Mouse (Mus musculus) heart, embryonic 10.5 days (tissue): Measurements from ENCODE around the gene Apobec2. TPM values are rescaled to one million over a fixed set of nuclear protein-coding genes. Genes with fewer than 3 reads are reported as not detected.

Experiments used
- DNase-seq: peaks from one replicate; pipeline ENCODE4 v3.0.0-alpha.2; 2017; ENCODE audit warnings: low spot score
- H3K27ac ChIP-seq: fragments of 300-500 bp; sonication (generic); 2 replicates; pipeline ENCODE4 v1.5.1; 2016; ENCODE audit warnings: mild to moderate bottlenecking
- H3K27me3 ChIP-seq: fragments of 300-500 bp; sonication (generic); 2 replicates; pipeline ENCODE4 v1.6.1; 2016; ENCODE audit warnings: mild to moderate bottlenecking; ENCODE audit not compliant: poor library complexity, insufficient read depth, severe bottlenecking
- H3K36me3 ChIP-seq: fragments of 300-500 bp; sonication (generic); 2 replicates; pipeline ENCODE4 v1.6.1; 2016; ENCODE audit warnings: mild to moderate bottlenecking, moderate library complexity
- H3K4me1 ChIP-seq: fragments of 300-500 bp; sonication (generic); 2 replicates; pipeline ENCODE4 v1.6.1; 2016; ENCODE audit warnings: mild to moderate bottlenecking
- H3K4me3 ChIP-seq: fragments of 300-500 bp; sonication (generic); 2 replicates; pipeline ENCODE4 v1.5.1; 2016; ENCODE audit warnings: mild to moderate bottlenecking, moderate library complexity
- H3K9me3 ChIP-seq: fragments of 300-500 bp; sonication (generic); 2 replicates; pipeline ENCODE4 v1.6.1; 2016; ENCODE audit warnings: mild to moderate bottlenecking, moderate library complexity
- WGBS: fragments of 180-500 bp; shearing (Covaris S2); methylation state at CpG from one replicate; pipeline ENCODE4 v1.1.7; 2016; 5-methylcytosine and 5-hydroxymethylcytosine counted together
- polyA plus RNA-seq: library from polyadenylated mRNA; unstranded; fragments of >200 nt; fragmentation: Nextera tagmentation; extraction: Ambion mirVana; gene quantifications from 2 replicates; pipeline ENCODE4 v1.2.1, GENCODE M21; 2016

Gene Apobec2
- polyA plus RNA-seq, 1 experiment from 2014 or later, result 142 TPM

DNA sequence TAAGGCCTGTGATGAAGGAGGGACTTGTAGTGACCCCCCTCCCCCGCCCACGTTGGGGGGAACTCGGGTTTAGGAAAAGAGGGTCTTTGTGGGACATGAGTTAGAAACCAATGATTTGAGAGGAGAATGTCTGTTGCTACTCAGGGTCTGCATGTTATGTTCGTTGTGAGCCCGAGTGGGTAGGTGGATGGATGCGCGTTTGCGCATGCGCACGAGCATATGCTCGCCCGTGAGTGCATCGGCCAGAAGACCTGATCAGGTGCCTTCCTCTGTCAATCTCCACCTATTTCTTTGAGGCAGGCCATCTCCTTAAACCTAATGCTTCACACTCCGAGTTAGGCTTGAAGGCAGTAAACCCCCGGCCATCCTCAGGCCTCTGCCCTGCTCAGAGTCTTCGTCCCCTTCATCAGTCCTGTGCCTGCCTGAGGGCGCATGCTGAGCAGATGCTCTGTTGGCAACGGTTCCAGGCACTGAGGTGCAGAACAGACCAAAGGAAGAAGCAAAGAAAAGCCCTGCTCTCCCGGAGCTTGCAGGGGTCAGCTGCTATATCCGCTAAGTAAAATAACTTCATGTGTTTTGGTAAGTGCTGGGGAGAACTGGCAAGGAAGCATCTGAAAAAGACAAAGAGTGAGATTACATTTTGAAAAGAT, 401 bp upstream of the Apobec2 start:
- Histone ChIP-seq H3K9me3 (no peaks in the 10 kb centered on the region), H3K27me3 (no peaks in the 10 kb centered on the region), H3K4me1 (peaks cover 92% of the 10 kb centered on the region), H3K27ac (peak overlapping the region; percentile 90), H3K4me3 (peak overlapping the region; percentile 62; the same call in 1 of the 2 replicates), H3K36me3 (no peaks in the 10 kb centered on the region)
- DNase-seq, result no peak
- 68% methylated on average over 20 of the region's 20 CpGs for WGBS

- WGBS, result 44% methylated on average over 5 of the region's 5 CpGs
- Histone ChIP-seq H3K27me3 (no peaks in the 10 kb centered on the region), H3K27ac (peak overlapping the region; percentile 90)
These were observed 1.7 kb downstream of the Apobec2 start for GRCm38 (mm10) chr17:48431054-48431453.

DNA sequence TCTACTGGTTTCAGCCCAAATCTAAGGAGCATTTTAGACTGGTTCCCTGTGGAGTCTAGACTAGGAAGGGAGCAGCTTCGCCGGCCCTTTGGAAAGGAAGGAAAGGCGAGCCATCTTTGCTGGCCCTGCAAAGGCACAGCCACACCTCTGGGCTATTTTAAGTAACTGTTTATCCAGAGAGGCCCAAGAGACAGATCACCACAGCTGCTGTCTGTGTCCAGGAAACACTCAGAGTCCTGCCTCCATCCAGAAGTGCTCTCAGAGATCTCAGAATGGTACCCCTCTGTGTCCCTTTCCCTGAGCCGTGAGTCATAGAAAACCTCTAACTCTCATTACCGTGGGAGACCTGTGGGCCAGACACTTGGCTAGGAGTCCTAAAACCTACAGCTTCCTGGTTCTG, 2.3 kb downstream of the Apobec2 start:
- Histone ChIP-seq H3K9me3 (no peaks in the 10 kb centered on the region), H3K36me3 (no peaks in the 10 kb centered on the region), H3K4me3 (peak overlapping the region; percentile 62), H3K27ac (peak overlapping the region; percentile 90), H3K4me1 (peaks cover 88% of the 10 kb centered on the region), H3K27me3 (no peaks in the 10 kb centered on the region)
- WGBS, result 10% methylated on average over 5 of the region's 5 CpGs
- no peak for DNase-seq

More at GRCm38 (mm10) chr17:48431054-48431453, 1.7 kb downstream of the Apobec2 start:
- H3K9me3 ChIP-seq, result no peaks in the 10 kb centered on the region
- no peaks in the 10 kb centered on the region for H3K36me3 ChIP-seq
- no peak for DNase-seq
- peak overlapping the region; percentile 62 for H3K4me3 ChIP-seq
- peaks cover 88% of the 10 kb centered on the region for H3K4me1 ChIP-seq

DNA sequence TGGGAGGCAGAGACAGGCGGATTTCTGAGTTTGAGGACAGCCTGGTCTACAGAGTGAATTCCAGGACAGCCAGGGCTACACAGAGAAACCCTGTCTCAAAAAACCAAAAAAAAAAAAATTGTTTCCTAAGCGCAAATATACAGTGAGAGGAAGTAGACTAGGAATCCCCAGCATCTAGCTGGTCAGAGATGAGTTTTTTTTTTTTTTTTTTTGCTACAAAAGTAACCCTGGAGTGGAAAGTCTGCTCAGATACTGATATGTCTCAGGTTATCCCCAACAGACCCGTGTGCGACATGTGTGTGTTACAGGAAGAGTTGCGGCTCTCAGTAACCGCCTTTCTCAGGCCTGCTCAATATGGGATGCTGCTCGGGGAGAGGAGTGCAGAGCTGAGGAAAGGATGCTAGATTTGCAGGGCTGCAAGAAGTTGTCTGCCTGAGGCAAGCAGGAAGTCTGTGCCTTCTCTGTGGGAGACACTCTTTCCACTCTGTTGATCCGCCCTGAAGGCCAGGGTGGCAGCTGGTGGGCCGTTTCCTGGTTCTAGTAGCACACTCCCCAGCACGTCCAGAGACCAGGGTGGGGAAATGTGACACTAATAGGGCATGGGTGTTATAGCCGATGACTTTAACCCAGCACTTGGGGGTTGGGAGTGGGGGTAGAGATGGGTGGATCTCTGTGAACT, 4.7 kb downstream of the Apobec2 start:
- Histone ChIP-seq H3K9me3 (no peaks in the 10 kb centered on the region), H3K27ac (peak overlapping the region; percentile 81), H3K27me3 (no peaks in the 10 kb centered on the region), H3K4me1 (peaks cover 73% of the 10 kb centered on the region), H3K4me3 (peak overlapping the region; percentile 28; the same call in 1 of the 2 replicates), H3K36me3 (peaks cover 20% of the 10 kb centered on the region)
- WGBS, result 52% methylated on average over 11 of the region's 11 CpGs
- DNase-seq, result no peak

GRCm38 (mm10) chr17:48426991-48427750, 5.6 kb downstream of the Apobec2 start:
- Histone ChIP-seq H3K27me3 (no peaks in the 10 kb centered on the region), H3K36me3 (peaks cover 28% of the 10 kb centered on the region), H3K9me3 (no peaks in the 10 kb centered on the region), H3K27ac (peak overlapping the region; percentile 80), H3K4me1 (peaks cover 65% of the 10 kb centered on the region), H3K4me3 (peak overlapping the region; percentile 40)
- 47% methylated on average over 13 of the region's 13 CpGs for WGBS
- DNase-seq, result no peak

DNA sequence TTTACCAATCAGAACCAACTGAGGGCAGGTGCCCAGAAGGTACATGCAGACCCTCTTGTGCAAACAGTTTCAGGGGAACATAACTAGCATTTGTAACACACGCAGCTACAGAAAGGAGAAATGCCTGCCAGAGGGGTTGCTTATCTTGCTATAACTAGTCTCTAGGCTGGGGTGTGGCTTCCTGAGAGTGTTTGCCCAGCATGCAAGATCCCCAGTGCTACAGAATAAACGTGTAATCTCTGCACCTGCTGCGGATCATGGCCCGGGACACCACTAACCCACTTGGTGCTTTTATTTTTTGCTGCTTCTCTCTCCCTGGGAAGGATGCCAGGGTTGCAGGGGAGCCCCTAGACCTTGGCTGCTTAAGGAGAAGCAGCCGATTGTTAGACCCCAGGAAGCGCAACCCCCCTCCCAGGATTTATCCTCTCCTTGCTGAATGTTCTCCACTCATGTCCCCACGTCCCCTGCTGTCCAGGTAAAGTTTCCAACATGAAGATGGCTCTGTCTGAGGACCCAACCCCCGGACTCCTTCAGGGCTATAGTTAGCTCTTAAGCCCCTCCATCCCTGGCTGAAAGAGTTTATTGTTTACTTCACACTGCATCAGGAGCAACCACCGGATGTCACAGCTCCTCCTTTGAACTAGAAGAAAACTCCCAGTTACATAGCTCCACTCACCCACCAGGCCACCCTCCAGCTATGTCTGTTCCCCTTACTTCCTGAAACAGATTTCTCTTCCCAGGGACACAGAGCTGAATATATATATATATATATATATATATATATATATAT, 6.7 kb downstream of the Apobec2 start:
- peaks cover 57% of the 10 kb centered on the region for H3K4me1 ChIP-seq
- H3K9me3 ChIP-seq, result no peaks in the 10 kb centered on the region
- peak overlapping the region; percentile 56; the same call in 1 of the 2 replicates for H3K27ac ChIP-seq
- WGBS, result 35% methylated on average over 9 of the region's 9 CpGs
- H3K27me3 ChIP-seq, result no peaks in the 10 kb centered on the region
- DNase-seq, result no peak
- peaks cover 40% of the 10 kb centered on the region for H3K36me3 ChIP-seq
- H3K4me3 ChIP-seq, result no peak overlapping the region

DNA sequence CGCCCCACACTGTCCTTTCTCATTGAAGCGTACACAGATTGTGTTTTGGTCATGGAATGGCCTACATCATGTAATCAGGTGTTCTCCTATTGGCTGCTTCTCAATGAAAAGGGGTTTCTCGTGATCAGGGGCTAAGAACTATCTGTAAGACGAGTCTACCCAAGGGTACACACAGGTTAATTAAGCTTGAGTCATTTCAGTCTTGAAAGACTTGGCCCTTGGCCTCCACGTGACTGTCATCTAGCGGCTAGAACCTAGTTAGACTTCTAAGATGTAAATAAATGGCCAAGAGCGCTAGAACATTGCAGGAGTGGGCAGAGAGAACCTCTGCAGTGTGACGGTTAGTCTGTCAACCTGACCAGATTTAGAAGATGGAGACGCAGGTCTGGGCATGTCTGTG, 8.5 kb downstream of the Apobec2 start:
- Histone ChIP-seq H3K27me3 (no peaks in the 10 kb centered on the region), H3K36me3 (peaks cover 54% of the 10 kb centered on the region), H3K4me3 (no peak overlapping the region), H3K4me1 (peaks cover 46% of the 10 kb centered on the region), H3K27ac (no peak overlapping the region), H3K9me3 (no peaks in the 10 kb centered on the region)
- DNase-seq, result no peak
- 88% methylated on average over 9 of the region's 9 CpGs for WGBS

DNA sequence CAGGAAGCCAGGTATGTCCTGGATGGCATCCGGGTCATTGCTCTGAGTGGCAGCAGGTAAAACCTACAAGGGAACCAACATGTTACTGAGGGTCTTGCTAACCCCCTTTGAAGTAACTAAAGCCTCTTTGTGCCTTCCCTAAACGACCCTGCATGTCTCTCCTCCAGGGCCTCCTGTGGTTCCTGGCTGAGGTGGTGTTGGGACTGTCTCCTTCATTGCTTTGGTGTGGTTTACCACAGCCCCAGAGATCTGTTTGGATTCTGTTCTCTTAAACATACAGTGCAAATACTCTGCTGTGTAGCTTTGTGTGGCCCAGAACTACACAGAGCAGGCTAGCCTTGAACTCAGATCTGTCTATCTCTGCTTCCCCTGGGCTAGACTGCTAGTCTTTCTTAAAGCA, 13.2 kb downstream of the Apobec2 start:
- DNase-seq, result no peak
- Histone ChIP-seq H3K4me3 (no peak overlapping the region), H3K27ac (no peak overlapping the region), H3K4me1 (peaks cover 28% of the 10 kb centered on the region), H3K27me3 (no peaks in the 10 kb centered on the region), H3K36me3 (peaks cover 93% of the 10 kb centered on the region), H3K9me3 (no peaks in the 10 kb centered on the region)
- WGBS, result 74% methylated on average over 2 of the region's 2 CpGs

- 59% methylated on average over 1 of the region's 1 CpGs for WGBS
- peaks cover 91% of the 10 kb centered on the region for H3K36me3 ChIP-seq
- DNase-seq, result no peak
- peak overlapping the region; percentile 22; the same call in 1 of the 2 replicates for H3K4me3 ChIP-seq
- H3K27ac ChIP-seq, result peak overlapping the region; percentile 70
- no peaks in the 10 kb centered on the region for H3K27me3 ChIP-seq
- H3K4me1 ChIP-seq, result peaks cover 27% of the 10 kb centered on the region
- no peaks in the 10 kb centered on the region for H3K9me3 ChIP-seq
These were observed 13.9 kb downstream of the Apobec2 start for GRCm38 (mm10) chr17:48418781-48419180.

DNA sequence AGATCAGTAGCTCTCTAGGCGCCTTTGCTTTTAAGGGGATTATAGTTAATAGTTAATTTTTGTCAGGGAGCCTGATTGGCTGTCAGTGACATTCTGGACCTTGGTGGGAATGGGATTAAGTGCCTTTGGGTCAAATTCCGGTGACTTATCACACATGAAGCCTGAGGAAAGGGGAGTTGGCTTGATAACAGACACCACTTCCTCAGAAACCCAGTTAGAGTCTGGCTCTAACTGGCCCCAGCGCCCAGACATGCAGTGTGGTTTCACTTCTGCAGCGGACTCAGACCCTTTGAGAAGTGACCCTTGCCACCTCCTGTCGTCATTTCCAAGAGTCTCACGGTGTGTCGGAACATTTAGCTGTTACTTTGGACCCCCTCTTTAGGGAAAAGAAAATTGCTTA, 14.6 kb downstream of the Apobec2 start:
- H3K27me3 ChIP-seq, result no peaks in the 10 kb centered on the region
- peaks cover 90% of the 10 kb centered on the region for H3K36me3 ChIP-seq
- WGBS, result 34% methylated on average over 7 of the region's 7 CpGs
- H3K4me3 ChIP-seq, result peak overlapping the region; percentile 22; the same call in 1 of the 2 replicates
- no peak for DNase-seq
- H3K9me3 ChIP-seq, result no peaks in the 10 kb centered on the region
- peak overlapping the region; percentile 70 for H3K27ac ChIP-seq
- peaks cover 25% of the 10 kb centered on the region for H3K4me1 ChIP-seq

GRCm38 (mm10) chr17:48417521-48417920, 15.2 kb downstream of the Apobec2 start:
- Histone ChIP-seq H3K4me1 (peaks cover 24% of the 10 kb centered on the region), H3K4me3 (no peak overlapping the region), H3K36me3 (peaks cover 87% of the 10 kb centered on the region), H3K27ac (peak overlapping the region; percentile 59; the same call in 1 of the 2 replicates), H3K27me3 (no peaks in the 10 kb centered on the region), H3K9me3 (no peaks in the 10 kb centered on the region)
- 71% methylated on average over 6 of the region's 6 CpGs for WGBS
- no peak for DNase-seq

GRCm38 (mm10) chr17:48416425-48417195, 16.1 kb downstream of the Apobec2 start:
- H3K27me3 ChIP-seq, result no peaks in the 10 kb centered on the region
- H3K9me3 ChIP-seq, result no peaks in the 10 kb centered on the region
- 88% methylated on average over 14 of the region's 14 CpGs for WGBS
- no peak overlapping the region for H3K27ac ChIP-seq
- no peak overlapping the region for H3K4me3 ChIP-seq
- no peak for DNase-seq
- peaks cover 82% of the 10 kb centered on the region for H3K36me3 ChIP-seq
- peaks cover 24% of the 10 kb centered on the region for H3K4me1 ChIP-seq
